Mouse (Mus musculus) CH12.LX (cell line): Measurements from ENCODE around the gene Trarg1.

Experiments
- E2F4 ChIP-seq: IDR thresholded peaks from 2 replicates; pipeline ENCODE4 v1.6.1; 2011; ENCODE audit warnings: low read depth, low read length, improper control_type of control experiment; ENCODE audit not compliant: insufficient replicate concordance
- KAT2A ChIP-seq: IDR thresholded peaks from 2 replicates; pipeline ENCODE4 v1.6.1; 2012; ENCODE audit warnings: low read length, improper control_type of control experiment, inconsistent platforms; ENCODE audit not compliant: insufficient replicate concordance
- TCF12 ChIP-seq: IDR thresholded peaks from 2 replicates; pipeline ENCODE4 v1.6.1; 2014; ENCODE audit warnings: low read depth, mild to moderate bottlenecking, inconsistent platforms, low read length, improper control_type of control experiment
- ZC3H11A ChIP-seq: IDR thresholded peaks from 2 replicates; pipeline ENCODE4 v1.6.1; 2012; ENCODE audit warnings: low read depth, mild to moderate bottlenecking, inconsistent platforms, low read length, improper control_type of control experiment

DNA sequence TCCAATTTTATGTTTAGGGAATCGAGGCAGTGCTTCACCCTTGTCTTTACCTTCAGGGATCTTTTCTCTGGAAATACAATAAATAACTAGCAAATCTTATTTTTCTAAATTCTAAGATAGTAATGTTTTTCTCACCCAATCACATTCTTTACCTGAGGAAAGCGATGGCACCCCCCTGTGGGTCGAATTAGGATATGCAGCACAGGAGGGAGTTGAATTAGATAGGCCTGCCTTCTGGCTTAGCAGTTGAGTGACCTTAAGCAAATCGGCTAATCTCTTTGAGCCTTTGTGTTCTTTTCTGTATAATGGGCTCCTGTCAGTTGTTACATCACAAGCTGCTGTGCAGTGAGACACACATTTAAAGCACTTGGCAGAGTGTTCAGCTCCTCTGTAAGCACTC, 4.9 kb upstream of the Trarg1 start:
- TF ChIP-seq E2F4 (no peak), KAT2A (no peak), ZC3H11A (no peak), TCF12 (no peak)
